Mouse (Mus musculus): ENCODE data around the gene Fndc7.
"Not testable (repeated sequence)": the region's sequence is repeated elsewhere in the genome, so short reads cannot be mapped to it uniquely, and the experiment has no call there.

Fndc7 gene

GRCm38 (mm10) chr3:108887618-108887975 lies 2.2 kb downstream of the Fndc7 start:
- DNase-seq (ENCODE audit: low read depth, low spot score), result no peak

GRCm38 (mm10) chr3:108886934-108887617 lies 2.7 kb downstream of the Fndc7 start:
- no peak for DNase-seq (ENCODE audit: low read depth, low spot score)

- DNase-seq (ENCODE audit: low read depth, low spot score), result peak; percentile 55
Measured at GRCm38 (mm10) chr3:108885686-108886530, 3.9 kb downstream of the Fndc7 start.

GRCm38 (mm10) chr3:108884706-108885289 lies 5.0 kb downstream of the Fndc7 start:
- DNase-seq (ENCODE audit: low read depth, low spot score), result no peak

GRCm38 (mm10) chr3:108883067-108883466 lies 6.7 kb downstream of the Fndc7 start:
- no peak for DNase-seq (ENCODE audit: low read depth, low spot score)

GRCm38 (mm10) chr3:108881873-108882272 lies 7.9 kb downstream of the Fndc7 start:
- DNase-seq (ENCODE audit: low read depth, low spot score), result not testable (repeated sequence)

- DNase-seq (ENCODE audit: low read depth, low spot score), result peak; percentile 69
Measured at GRCm38 (mm10) chr3:108880544-108881507, 9.0 kb downstream of the Fndc7 start.

GRCm38 (mm10) chr3:108879836-108880435 lies 9.9 kb downstream of the Fndc7 start:
- no peak for DNase-seq (ENCODE audit: low read depth, low spot score)

- no peak for DNase-seq (ENCODE audit: low read depth, low spot score)
Measured at GRCm38 (mm10) chr3:108879129-108879528, 10.7 kb downstream of the Fndc7 start.

- no peak for DNase-seq (ENCODE audit: low read depth, low spot score)
Measured at GRCm38 (mm10) chr3:108870631-108871030, 19.2 kb downstream of the Fndc7 start.

- DNase-seq (ENCODE audit: low read depth, low spot score), result no peak
Measured at GRCm38 (mm10) chr3:108867449-108867848, 22.4 kb downstream of the Fndc7 start.

GRCm38 (mm10) chr3:108865676-108866075 lies 24.1 kb downstream of the Fndc7 start:
- no peak for DNase-seq (ENCODE audit: low read depth, low spot score)

GRCm38 (mm10) chr3:108865129-108865528 lies 24.7 kb downstream of the Fndc7 start:
- DNase-seq (ENCODE audit: low read depth, low spot score), result no peak

- no peak for DNase-seq (ENCODE audit: low read depth, low spot score)
Measured at GRCm38 (mm10) chr3:108863091-108863490, 26.7 kb downstream of the Fndc7 start.

GRCm38 (mm10) chr3:108862282-108862681 lies 27.5 kb downstream of the Fndc7 start:
- DNase-seq (ENCODE audit: low read depth, low spot score), result not testable (repeated sequence)

GRCm38 (mm10) chr3:108860786-108861185 lies 29.0 kb downstream of the Fndc7 start:
- DNase-seq (ENCODE audit: low read depth, low spot score), result no peak

- DNase-seq (ENCODE audit: low read depth, low spot score), result peak; percentile 37
Measured at GRCm38 (mm10) chr3:108858231-108858770, 31.5 kb downstream of the Fndc7 start.

- no peak for DNase-seq (ENCODE audit: low read depth, low spot score)
Measured at GRCm38 (mm10) chr3:108857714-108858113, 32.1 kb downstream of the Fndc7 start.

GRCm38 (mm10) chr3:108857124-108857470 lies 32.7 kb downstream of the Fndc7 start:
- no peak for DNase-seq (ENCODE audit: low read depth, low spot score)

GRCm38 (mm10) chr3:108856386-108857123 lies 33.3 kb downstream of the Fndc7 start:
- DNase-seq (ENCODE audit: low read depth, low spot score), result no peak

Data from mesoderm, embryonic 11.5 days (tissue).